Mouse (Mus musculus): Measurements from ENCODE around the gene Itpkc.

DNA sequence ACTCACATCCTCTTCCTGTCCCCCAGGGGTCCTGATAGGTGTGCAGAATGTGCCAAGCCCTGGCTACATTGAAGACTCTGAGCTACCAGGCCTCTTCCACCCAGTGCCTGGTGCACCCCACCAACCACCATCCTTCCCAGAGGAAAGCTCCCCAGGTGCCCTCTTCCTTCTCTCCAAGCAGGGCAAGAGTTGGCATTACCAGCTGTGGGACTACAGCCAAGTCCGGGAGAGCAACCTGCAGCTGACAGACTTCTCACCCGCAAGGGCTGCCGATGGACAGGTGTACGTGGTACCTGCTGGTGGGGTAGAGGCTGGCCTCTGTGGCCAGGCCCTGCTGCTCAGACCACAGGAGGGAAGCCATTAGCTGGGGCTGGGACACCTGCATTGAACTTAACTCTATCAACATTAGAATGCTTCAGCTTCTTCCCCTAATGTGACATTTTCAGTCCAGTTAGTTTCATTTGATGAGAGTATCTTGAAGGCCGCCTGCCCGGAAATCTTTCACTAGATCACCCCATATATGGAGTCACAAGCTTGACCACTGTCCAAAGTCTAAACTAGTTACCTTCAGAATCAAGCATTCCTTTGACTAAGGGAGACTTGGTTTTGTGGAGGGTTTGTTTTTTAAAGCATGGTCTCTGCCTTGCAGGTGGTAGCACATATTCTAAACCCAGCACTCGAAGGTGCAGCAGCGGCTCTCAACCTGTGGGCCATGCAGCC, 24.6 kb downstream of the Itpkc start:
- TF ChIP-seq CTCF (IDR thresholded peaks at IDR 0.05; ENCODE audit: control insufficient read depth, insufficient read depth, insufficient replicate concordance, low read depth, low read length) (no peak), POLR2A (IDR thresholded peaks at IDR 0.05; ENCODE audit: control insufficient read depth, low read depth, low read length) (no peak)
